Mouse (Mus musculus) testis, adult 2 months (tissue): ENCODE data around the gene Ncapg2.

Experiments
- CTCF ChIP-seq: fragments of 200-500 bp; IDR thresholded peaks from 2 replicates; pipeline ENCODE4 v1.5.1; 2012; ENCODE audit warnings: low read depth, mild to moderate bottlenecking, inconsistent platforms, low read length, moderate library complexity; ENCODE audit not compliant: control insufficient read depth, insufficient read depth, insufficient replicate concordance
- POLR2A ChIP-seq: fragments of 200-500 bp; IDR thresholded peaks from 2 replicates; pipeline ENCODE4 v1.6.1; 2012; ENCODE audit warnings: low read depth, mild to moderate bottlenecking, inconsistent platforms, low read length, moderate library complexity; ENCODE audit not compliant: control insufficient read depth

DNA sequence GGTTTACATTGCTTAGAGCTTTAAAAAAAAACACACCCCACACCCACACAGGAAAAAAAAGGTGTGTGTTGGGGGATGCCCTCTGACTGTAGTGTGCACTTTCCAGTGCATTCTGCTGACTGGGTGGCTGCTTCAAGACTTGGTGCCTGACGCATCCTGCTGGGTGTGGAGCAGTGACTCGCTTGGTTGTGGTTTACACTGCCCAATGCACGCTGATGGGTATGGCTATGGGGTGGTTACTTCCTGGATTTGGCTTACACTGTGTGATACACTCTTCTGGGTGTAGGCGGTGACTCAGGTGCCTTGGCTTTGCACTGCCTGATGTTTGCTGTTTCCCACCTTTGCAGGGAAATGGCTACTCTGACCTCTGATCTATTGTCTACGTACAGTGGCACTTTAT is 61.8 kb downstream of the Ncapg2 start:
- TF ChIP-seq POLR2A (no peak), CTCF (no peak)
